Mouse (Mus musculus) macrophage (primary cell): Measurements from ENCODE around the gene Kmt2d. TPM values are rescaled to one million over a fixed set of nuclear protein-coding genes. Genes with fewer than 3 reads are reported as not detected.

Source experiments
- H3K27ac ChIP-seq: fragments of 350-480 bp; formaldehyde crosslinking; 2 replicates; pipeline ENCODE4 v1.9.0; 2021
- H3K36me3 ChIP-seq: fragments of 350-480 bp; formaldehyde crosslinking; 2 replicates; pipeline ENCODE4 v1.9.0; 2021; ENCODE audit errors: inconsistent target
- H3K4me3 ChIP-seq: fragments of 350-480 bp; formaldehyde crosslinking; 2 replicates; pipeline ENCODE4 v1.9.0; 2021; ENCODE audit errors: inconsistent target
- H3K79me2 ChIP-seq: fragments of 350-480 bp; formaldehyde crosslinking; 2 replicates; pipeline ENCODE4 v1.9.0; 2021; ENCODE audit errors: inconsistent target
- WGBS: methylation state at CpG from one replicate; pipeline ENCODE4 v1.1.7; 2026; ENCODE audit warnings: inconsistent platforms; ENCODE audit not compliant: missing documents; 5-methylcytosine and 5-hydroxymethylcytosine counted together
- polyA plus RNA-seq: library from polyadenylated mRNA; stranded (reverse); fragments of 250-400 nt; gene quantifications from 3 replicates; pipeline ENCODE4 v1.2.4, GENCODE M21; 2018; ENCODE audit warnings: inconsistent platforms

The Kmt2d gene
- polyA plus RNA-seq, 1 experiment from 2014 or later, result 22.5 TPM

DNA sequence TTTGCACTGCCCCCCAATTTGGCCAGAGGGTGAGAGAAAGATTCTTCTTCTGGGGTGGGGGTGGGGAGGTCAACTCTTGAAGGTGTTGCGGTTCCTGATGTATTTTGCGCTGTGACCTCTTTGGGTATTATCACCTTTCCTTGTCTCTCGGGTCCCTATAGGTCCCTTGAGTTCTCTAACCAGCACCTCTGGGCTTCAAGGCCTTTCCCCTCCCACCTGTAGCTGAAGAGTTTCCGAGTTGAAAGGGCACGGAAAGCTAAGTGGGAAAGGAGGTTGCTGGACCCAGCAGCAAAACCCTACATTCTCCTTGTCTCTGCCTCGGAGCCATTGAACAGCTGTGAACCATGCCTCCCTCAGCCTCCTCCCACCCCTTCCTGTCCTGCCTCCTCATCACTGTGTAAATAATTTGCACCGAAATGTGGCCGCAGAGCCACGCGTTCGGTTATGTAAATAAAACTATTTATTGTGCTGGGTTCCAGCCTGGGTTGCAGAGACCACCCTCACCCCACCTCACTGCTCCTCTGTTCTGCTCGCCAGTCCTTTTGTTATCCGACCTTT is 77.8 kb downstream of the Kmt2d start:
- WGBS, result 7% methylated on average over 13 of the region's 13 CpGs

GRCm38 (mm10) chr15:98792233-98793020 is 78.6 kb downstream of the Kmt2d start:
- H3K27ac ChIP-seq, result no peak overlapping the region
- H3K4me3 ChIP-seq, result no peak overlapping the region
- WGBS, result 5% methylated on average over 65 of the region's 75 CpGs
- no peaks in the 10 kb centered on the region for H3K36me3 ChIP-seq
- no peaks in the 10 kb centered on the region for H3K79me2 ChIP-seq

More for the DNA sequence above, 77.8 kb downstream of the Kmt2d start:
- H3K79me2 ChIP-seq, result no peaks in the 10 kb centered on the region
- no peaks in the 10 kb centered on the region for H3K36me3 ChIP-seq
- H3K4me3 ChIP-seq, result no peak overlapping the region
- no peak overlapping the region for H3K27ac ChIP-seq

DNA sequence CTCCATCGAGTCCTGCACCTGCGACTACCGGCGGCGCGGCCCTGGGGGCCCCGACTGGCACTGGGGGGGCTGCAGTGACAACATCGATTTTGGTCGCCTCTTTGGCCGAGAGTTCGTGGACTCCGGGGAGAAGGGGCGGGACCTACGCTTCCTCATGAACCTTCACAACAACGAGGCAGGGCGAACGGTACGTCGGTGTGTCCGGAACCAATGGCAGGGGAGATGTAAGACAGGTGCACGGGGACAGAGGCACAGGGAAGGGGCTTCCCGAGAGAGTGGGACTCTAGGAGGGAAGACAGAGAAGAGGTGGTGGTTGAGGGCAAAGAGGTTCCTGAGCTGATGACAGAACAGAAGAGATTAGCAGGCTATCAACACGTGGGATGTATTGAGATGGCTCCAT is 79.2 kb downstream of the Kmt2d start:
- Histone ChIP-seq H3K27ac (no peak overlapping the region), H3K36me3 (no peaks in the 10 kb centered on the region), H3K79me2 (no peaks in the 10 kb centered on the region), H3K4me3 (no peak overlapping the region)
- 3% methylated on average over 23 of the region's 23 CpGs for WGBS

GRCm38 (mm10) chr15:98791221-98791620 is 79.8 kb downstream of the Kmt2d start:
- Histone ChIP-seq H3K36me3 (no peaks in the 10 kb centered on the region), H3K4me3 (no peak overlapping the region), H3K27ac (no peak overlapping the region), H3K79me2 (no peaks in the 10 kb centered on the region)
- 3% methylated on average over 12 of the region's 12 CpGs for WGBS

DNA sequence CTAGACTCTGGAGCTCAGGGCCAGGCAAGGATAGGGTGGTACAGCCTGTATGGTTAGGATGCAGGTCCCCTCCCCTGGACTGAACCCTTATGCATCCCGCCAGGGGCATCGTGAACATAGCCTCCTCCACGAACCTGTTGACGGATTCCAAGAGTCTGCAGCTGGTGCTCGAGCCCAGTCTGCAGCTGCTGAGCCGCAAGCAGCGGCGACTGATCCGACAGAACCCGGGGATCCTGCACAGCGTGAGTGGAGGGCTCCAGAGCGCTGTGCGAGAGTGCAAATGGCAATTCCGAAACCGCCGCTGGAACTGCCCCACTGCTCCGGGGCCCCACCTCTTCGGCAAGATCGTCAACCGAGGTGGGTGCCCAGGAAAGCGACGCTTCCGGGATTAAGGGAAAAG is 80.2 kb downstream of the Kmt2d start:
- Histone ChIP-seq H3K27ac (no peak overlapping the region), H3K4me3 (no peak overlapping the region), H3K36me3 (no peaks in the 10 kb centered on the region), H3K79me2 (no peaks in the 10 kb centered on the region)
- 2% methylated on average over 23 of the region's 23 CpGs for WGBS

GRCm38 (mm10) chr15:98789661-98790535 is 81.1 kb downstream of the Kmt2d start, which contains the start of gene Wnt1:
Gene Wnt1 (plus strand): TSS chr15:98789857.
- H3K79me2 ChIP-seq, result no peaks in the 10 kb centered on the region
- H3K27ac ChIP-seq, result no peak within 1 kb of the TSS
- H3K4me3 ChIP-seq, result no peak within 1 kb of the TSS
- no peaks in the 10 kb centered on the region for H3K36me3 ChIP-seq
- 9% methylated on average over 51 of the region's 51 CpGs for WGBS

DNA sequence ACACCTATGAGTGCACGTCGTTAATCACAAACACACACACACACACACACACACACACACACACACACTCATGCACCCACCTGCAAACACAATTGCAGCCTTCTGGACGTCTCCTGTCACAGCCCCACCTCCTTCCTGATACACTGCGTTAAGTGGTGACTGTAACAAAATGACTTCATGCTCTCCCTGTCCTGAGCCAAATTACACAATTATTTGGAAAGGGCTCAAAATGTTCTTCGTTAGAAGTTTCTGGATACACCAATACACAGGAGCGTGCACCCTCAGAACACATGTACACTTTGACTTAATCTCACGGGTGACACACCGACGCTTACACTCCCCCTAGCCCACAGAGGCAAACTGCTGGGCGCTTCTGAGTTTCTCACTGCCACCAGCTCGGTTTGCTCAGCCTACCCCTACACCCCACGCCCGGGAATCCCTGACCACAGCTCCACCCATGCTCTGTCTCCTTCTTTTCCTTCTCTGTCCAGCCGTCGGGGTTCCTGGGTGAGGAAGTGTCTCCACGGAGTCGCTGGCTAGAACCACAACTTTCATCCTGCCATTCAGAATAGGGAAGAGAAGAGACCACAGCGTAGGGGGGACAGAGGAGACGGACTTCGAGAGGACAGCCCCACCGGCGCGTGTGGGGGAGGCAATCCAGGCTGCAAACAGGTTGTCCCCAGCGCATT is 81.9 kb downstream of the Kmt2d start:
- WGBS, result 7% methylated on average over 24 of the region's 24 CpGs
- H3K4me3 ChIP-seq, result no peak overlapping the region
- H3K36me3 ChIP-seq, result no peaks in the 10 kb centered on the region
- H3K79me2 ChIP-seq, result no peaks in the 10 kb centered on the region
- no peak overlapping the region for H3K27ac ChIP-seq

- WGBS, result 46% methylated on average over 4 of the region's 4 CpGs
- no peak overlapping the region for H3K4me3 ChIP-seq
- H3K36me3 ChIP-seq, result no peaks in the 10 kb centered on the region
- H3K79me2 ChIP-seq, result no peaks in the 10 kb centered on the region
- H3K27ac ChIP-seq, result no peak overlapping the region
Observed at GRCm38 (mm10) chr15:98787930-98788329, 83.1 kb downstream of the Kmt2d start.

- Histone ChIP-seq H3K36me3 (no peaks in the 10 kb centered on the region), H3K4me3 (no peak overlapping the region), H3K79me2 (no peaks in the 10 kb centered on the region), H3K27ac (no peak overlapping the region)
- WGBS, result 70% methylated on average over 7 of the region's 7 CpGs
Observed at GRCm38 (mm10) chr15:98785744-98786143, 85.3 kb downstream of the Kmt2d start.

Other genes starting within 250 kb of the Kmt2d start
- 0.46 to 1.0 TPM (median 0.79 TPM) in 3 replicates for gene Cacnb3, start 240.4 kb downstream of the Kmt2d start, polyA plus RNA-seq
- 53.5 to 111 TPM (median 57.4 TPM) in 3 replicates for gene Ddx23, start 208.3 kb downstream of the Kmt2d start, polyA plus RNA-seq
- 0.27 to 0.47 TPM (median 0.40 TPM) in 3 replicates for gene Rnd1, start 193.7 kb downstream of the Kmt2d start, polyA plus RNA-seq
- gene Ccdc65, start 163.0 kb downstream of the Kmt2d start, polyA plus RNA-seq, result 0.09 TPM in 1 of 3 replicates, not detected in the others
- gene Fkbp11, start 143.0 kb downstream of the Kmt2d start, polyA plus RNA-seq, result 0.42 to 1.0 TPM (median 0.77 TPM) in 3 replicates
- gene Arf3, start 108.0 kb downstream of the Kmt2d start, polyA plus RNA-seq, result 95.4 to 100 TPM (median 98.2 TPM) in 3 replicates
- gene Wnt10b, start 93.1 kb downstream of the Kmt2d start, polyA plus RNA-seq, result not detected in 3 replicates
- gene Wnt1, start 81.3 kb downstream of the Kmt2d start, polyA plus RNA-seq, result not detected in 3 replicates
- gene Ddn, start 61.7 kb downstream of the Kmt2d start, polyA plus RNA-seq, result 0.06 TPM in 1 of 3 replicates, not detected in the others
- 34.9 to 43.9 TPM (median 40.2 TPM) in 3 replicates for gene Prkag1, start 39.7 kb downstream of the Kmt2d start, polyA plus RNA-seq
- 0.52 to 3.0 TPM (median 2.4 TPM) in 3 replicates for gene Rhebl1, start 23.3 kb upstream of the Kmt2d start, polyA plus RNA-seq
- gene Dhh, start 27.3 kb upstream of the Kmt2d start, polyA plus RNA-seq, result not detected in 3 replicates
- gene Lmbr1l, start 47.0 kb upstream of the Kmt2d start, polyA plus RNA-seq, result 3.7 to 9.6 TPM (median 5.5 TPM) in 3 replicates
- gene Tuba1b, start 63.4 kb upstream of the Kmt2d start, polyA plus RNA-seq, result 371 to 1,063 TPM (median 789 TPM) in 3 replicates
- gene Gm49450, start 82.3 kb upstream of the Kmt2d start, polyA plus RNA-seq, result 0.27 TPM in 1 of 3 replicates, not detected in the others
- 37.8 to 73.9 TPM (median 54.5 TPM) in 3 replicates for gene Tuba1a, start 82.5 kb upstream of the Kmt2d start, polyA plus RNA-seq
- 112 to 385 TPM (median 315 TPM) in 3 replicates for gene Tuba1c, start 158.7 kb upstream of the Kmt2d start, polyA plus RNA-seq
- 0.07 TPM in 1 of 3 replicates, not detected in the others for gene Prph, start 184.0 kb upstream of the Kmt2d start, polyA plus RNA-seq
- gene Troap, start 203.4 kb upstream of the Kmt2d start, polyA plus RNA-seq, result 2.4 to 2.6 TPM in 2 of 3 replicates, not detected in the other
- gene C1ql4, start 216.6 kb upstream of the Kmt2d start, polyA plus RNA-seq, result not detected in 3 replicates
- gene Dnajc22, start 222.0 kb upstream of the Kmt2d start, polyA plus RNA-seq, result not detected in 3 replicates